Mouse (Mus musculus) liver, embryonic 14.5 days (tissue): Measurements from ENCODE around the gene Cux1. TPM values are rescaled to one million over a fixed set of nuclear protein-coding genes. Genes with fewer than 3 reads are reported as not detected.

ENCODE experiments used
- ATAC-seq: fragments of 200-750 bp; cut with Nextera tagmentation; 2 replicates; pipeline ENCODE4 v1.8.0; 2017; ENCODE audit warnings: moderate number of reproducible peaks, mild to moderate bottlenecking, moderate library complexity; ENCODE audit not compliant: insufficient read depth
- DNase-seq, 3 experiments: peaks; one replicate each; pipeline ENCODE4 v3.0.0-alpha.2; 2012 to 2013; ENCODE audit warnings: low read depth in 3 of 3, low spot score in 3 of 3
- H3K27ac ChIP-seq: fragments of 300-500 bp; sonication (generic); 2 replicates; pipeline ENCODE4 v1.5.1; 2014; ENCODE audit warnings: moderate library complexity, mild to moderate bottlenecking, control low read depth, inconsistent platforms
- H3K27me3 ChIP-seq: fragments of 300-500 bp; sonication (generic); 2 replicates; pipeline ENCODE4 v1.6.1; 2014; ENCODE audit warnings: mild to moderate bottlenecking, low read length, moderate library complexity; ENCODE audit not compliant: control insufficient read depth, insufficient read depth
- H3K36me3 ChIP-seq: fragments of 300-500 bp; sonication (generic); replicated peaks from 2 replicates; pipeline ENCODE4 v1.6.1; 2014; ENCODE audit warnings: low read depth; ENCODE audit not compliant: control insufficient read depth, insufficient read depth
- H3K4me1 ChIP-seq, 2 experiments: fragments of 200-500 bp in 1 of 2; fragments of 300-500 bp in 1 of 2; sonication (generic) in 1 of 2; replicated peaks; 2 replicates each; pipeline ENCODE4 v1.6.1; 2012 to 2014; ENCODE audit warnings: antibody characterized with exemption in 1 of 2, inconsistent platforms in 1 of 2, low read length in 1 of 2; ENCODE audit not compliant: control insufficient read depth in 2 of 2, insufficient read depth in 2 of 2
- H3K4me2 ChIP-seq: fragments of 300-500 bp; sonication (generic); 2 replicates; pipeline ENCODE4 v1.6.1; 2014; ENCODE audit warnings: low read depth, mild to moderate bottlenecking, control low read depth, moderate library complexity
- H3K4me3 ChIP-seq, 2 experiments: fragments of 200-500 bp in 1 of 2; fragments of 300-500 bp in 1 of 2; sonication (generic) in 1 of 2; 2 replicates each; pipeline ENCODE4 v1.5.1; 2012 to 2014; ENCODE audit warnings: low read depth in 2 of 2, low read length in 2 of 2, mild to moderate bottlenecking in 2 of 2, control low read depth in 1 of 2, inconsistent platforms in 1 of 2, moderate library complexity in 1 of 2; ENCODE audit not compliant: insufficient read depth in 1 of 2
- H3K9ac ChIP-seq: fragments of 300-500 bp; sonication (generic); replicated peaks from 2 replicates; pipeline ENCODE4 v1.6.1; 2014; ENCODE audit warnings: mild to moderate bottlenecking, control low read depth, moderate library complexity
- H3K9me3 ChIP-seq: fragments of 300-500 bp; sonication (generic); 2 replicates; pipeline ENCODE4 v1.6.1; 2016; ENCODE audit warnings: low read length, mixed read lengths; ENCODE audit not compliant: control insufficient read depth
- CTCF ChIP-seq: IDR thresholded peaks from 2 replicates; pipeline ENCODE4 v1.5.1; 2016; ENCODE audit warnings: antibody characterized with exemption, low read depth, control low read depth
- EP300 ChIP-seq: IDR thresholded peaks from 2 replicates; pipeline ENCODE4 v1.6.1; 2016; ENCODE audit warnings: antibody characterized with exemption, low read depth
- WGBS: fragments of 180-500 bp; shearing (Covaris S2); extraction: QIAGEN DNeasy Blood & Tissue Kit; methylation state at CpG from one replicate; pipeline ENCODE4 v1.1.7; 2014; ENCODE audit not compliant: insufficient replicate concordance; 5-methylcytosine and 5-hydroxymethylcytosine counted together
- polyA plus RNA-seq, 2 experiments: library from polyadenylated mRNA; depleted of rRNA in 1 of 2; stranded (reverse) in 1 of 2; unstranded in 1 of 2; fragments of >200 nt; fragmentation: Nextera tagmentation in 1 of 2; extraction: Ambion mirVana in 1 of 2; gene quantifications; 2 replicates each; pipeline versions ENCODE4 v1.2.1 to v1.2.3; 2012 to 2014

Cux1 gene
- polyA plus RNA-seq, 2 experiments, result 9.0 to 12.4 TPM

- peaks cover 0 to 3% of the 10 kb centered on the region in 2 experiments; a peak in 2 of 4 replicates for H3K4me1 ChIP-seq
- H3K9me3 ChIP-seq, result no peaks in the 10 kb centered on the region
- peaks cover 30% of the 10 kb centered on the region for H3K27me3 ChIP-seq
- 3% methylated on average over 13 of the region's 13 CpGs for WGBS
- no peak overlapping the region for H3K4me3 ChIP-seq
- DNase-seq (no peak), ATAC-seq (no peak)
- no peak overlapping the region for H3K27ac ChIP-seq
- H3K36me3 ChIP-seq, result no peaks in the 10 kb centered on the region
- no peak overlapping the region for H3K9ac ChIP-seq
- no peak for TF ChIP-seq EP300
- TF ChIP-seq CTCF, result no peak
- no peak overlapping the region for H3K4me2 ChIP-seq
Measured at GRCm38 (mm10) chr5:136581625-136582024, 14.3 kb upstream of the Cux1 start.

GRCm38 (mm10) chr5:136581166-136581565, 13.9 kb upstream of the Cux1 start:
- Histone ChIP-seq H3K4me3 (no peak overlapping the region), H3K4me2 (no peak overlapping the region), H3K9ac (no peak overlapping the region), H3K36me3 (no peaks in the 10 kb centered on the region), H3K4me1 (peaks cover 0 to 3% of the 10 kb centered on the region in 2 experiments; a peak in 2 of 4 replicates), H3K27me3 (peaks cover 30% of the 10 kb centered on the region), H3K9me3 (no peaks in the 10 kb centered on the region), H3K27ac (no peak overlapping the region)
- DNase-seq, result no peak
- ATAC-seq, result no peak
- WGBS, result 8% methylated on average over 9 of the region's 9 CpGs
- TF ChIP-seq CTCF, result peak; percentile 63
- no peak for TF ChIP-seq EP300

GRCm38 (mm10) chr5:136578201-136578600, 10.9 kb upstream of the Cux1 start:
- Histone ChIP-seq H3K27ac (no peak overlapping the region), H3K4me2 (no peak overlapping the region), H3K4me3 (no peak overlapping the region), H3K36me3 (no peaks in the 10 kb centered on the region), H3K9ac (no peak overlapping the region), H3K27me3 (peaks cover 30% of the 10 kb centered on the region), H3K9me3 (no peaks in the 10 kb centered on the region), H3K4me1 (peaks cover 0 to 3% of the 10 kb centered on the region in 2 experiments; a peak in 2 of 4 replicates)
- DNase-seq (no peak), ATAC-seq (no peak)
- WGBS, result 29% methylated on average over 10 of the region's 10 CpGs
- TF ChIP-seq EP300 (no peak), CTCF (no peak)

GRCm38 (mm10) chr5:136570171-136570570, 2.9 kb upstream of the Cux1 start:
- DNase-seq, result no peak
- no peak overlapping the region for H3K4me2 ChIP-seq
- 57% methylated on average over 7 of the region's 7 CpGs for WGBS
- no peak overlapping the region for H3K4me3 ChIP-seq
- TF ChIP-seq EP300, result no peak
- no peak for TF ChIP-seq CTCF
- no peak overlapping the region for H3K9ac ChIP-seq
- no peak for ATAC-seq
- H3K27me3 ChIP-seq, result peaks cover 33% of the 10 kb centered on the region
- H3K4me1 ChIP-seq, result peaks cover under 1 to 2% of the 10 kb centered on the region in 2 experiments; a peak in 2 of 4 replicates
- no peaks in the 10 kb centered on the region for H3K9me3 ChIP-seq
- H3K36me3 ChIP-seq, result no peaks in the 10 kb centered on the region
- H3K27ac ChIP-seq, result no peak overlapping the region

GRCm38 (mm10) chr5:136568776-136569175, 1.5 kb upstream of the Cux1 start:
- peak overlapping the region; percentile 92 to 93 for H3K4me3 ChIP-seq
- peak; percentile 60 for TF ChIP-seq CTCF
- TF ChIP-seq EP300, result no peak
- no peaks in the 10 kb centered on the region for H3K36me3 ChIP-seq
- peaks cover 6 to 8% of the 10 kb centered on the region in 2 experiments; a peak in 3 of 4 replicates for H3K4me1 ChIP-seq
- no peaks in the 10 kb centered on the region for H3K9me3 ChIP-seq
- no peak for DNase-seq
- peaks cover 33% of the 10 kb centered on the region for H3K27me3 ChIP-seq
- peak overlapping the region; percentile 99 for H3K4me2 ChIP-seq
- WGBS, result under 1% methylated on average over 36 of the region's 36 CpGs
- ATAC-seq, result no peak
- no peak overlapping the region for H3K9ac ChIP-seq
- H3K27ac ChIP-seq, result no peak overlapping the region
